Mouse (Mus musculus): ENCODE results near the gene Shkbp1. TPM values are rescaled to one million over a fixed set of nuclear protein-coding genes. Genes with fewer than 3 reads are reported as not detected.
A peak's percentile ranks its signal among the peaks of the same experiment; 100 is the strongest.

Shkbp1 gene
- total and polyA plus RNA-seq, 3 experiments = 4.6 to 20.2 (median 7.1) TPM

GRCm38 (mm10) chr7:27323001-27323400, 32.8 kb downstream of the Shkbp1 start:
- no peaks in the 10 kb centered on the region for H3K36me3 ChIP-seq (ENCODE audit: control insufficient read depth, insufficient read depth, low read length)
- no peak for DNase-seq
- peak overlapping the region; percentile 34 for H3K27ac ChIP-seq
- H3K79me2 ChIP-seq (replicated peaks; ENCODE audit: control insufficient read depth, insufficient read depth, low read length) = no peaks in the 10 kb centered on the region
- no peaks in the 10 kb centered on the region for H3K27me3 ChIP-seq (ENCODE audit: control insufficient read depth, insufficient read depth, low read length)
- WGBS = 94% methylated on average over 5 of the region's 5 CpGs
- intact Hi-C loops (cut with DNase I) = no loop called here
- H3K9ac ChIP-seq (ENCODE audit: low read depth, low read length) = no peak overlapping the region
- no peak for TF ChIP-seq POLR2A (IDR thresholded peaks at IDR 0.05; ENCODE audit: insufficient read depth, low read depth, low read length)
- no peak for TF ChIP-seq CTCF (IDR thresholded peaks at IDR 0.05)
- no peak for TF ChIP-seq EP300 (IDR thresholded peaks at IDR 0.05; ENCODE audit: insufficient read depth, low read depth, low read length)
- H3K4me1 ChIP-seq (ENCODE audit: control insufficient read depth, insufficient read depth, low read length) = peaks cover 10% of the 10 kb centered on the region
- H3K4me3 ChIP-seq = no peak overlapping the region

DNA sequence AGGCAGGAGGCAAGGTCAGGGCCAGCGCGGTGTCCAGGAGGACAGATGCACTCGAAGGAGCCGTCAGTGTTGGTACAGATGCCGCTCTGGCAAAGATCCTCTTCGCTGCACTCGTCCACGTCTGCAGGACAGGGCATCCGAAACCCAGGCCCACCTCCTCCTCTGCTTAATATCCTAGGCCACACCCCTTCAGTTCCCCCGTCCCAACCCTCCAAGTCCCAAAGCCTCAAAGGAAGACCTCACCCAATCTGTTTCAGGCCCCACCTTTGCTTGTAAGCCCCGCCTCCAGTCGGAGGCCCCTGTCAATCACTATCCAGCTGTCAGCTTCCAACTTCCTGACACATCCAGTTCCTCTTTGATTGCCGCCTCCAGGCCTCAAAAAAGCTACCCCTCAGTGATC, 33.5 kb downstream of the Shkbp1 start:
- intact Hi-C loops (cut with DNase I) = no loop called here
- Histone ChIP-seq H3K27me3 (ENCODE audit: control insufficient read depth, insufficient read depth, low read length) (no peaks in the 10 kb centered on the region), H3K4me3 (peak overlapping the region; percentile 20; the same call in 1 of the 2 replicates), H3K27ac (peak overlapping the region; percentile 60), H3K9ac (ENCODE audit: low read depth, low read length) (peak overlapping the region; percentile 40), H3K4me1 (ENCODE audit: control insufficient read depth, insufficient read depth, low read length) (peaks cover 9% of the 10 kb centered on the region), H3K36me3 (ENCODE audit: control insufficient read depth, insufficient read depth, low read length) (no peaks in the 10 kb centered on the region), H3K79me2 (replicated peaks; ENCODE audit: control insufficient read depth, insufficient read depth, low read length) (no peaks in the 10 kb centered on the region)
- WGBS = 30% methylated on average over 13 of the region's 13 CpGs
- 0 out of 2 replicates have a peak, but pooled peaks have one; percentile 19 for TF ChIP-seq POLR2A (IDR thresholded peaks at IDR 0.05; ENCODE audit: insufficient read depth, low read depth, low read length)
- no peak for TF ChIP-seq CTCF (IDR thresholded peaks at IDR 0.05)
- peak; percentile 58 to 60 for DNase-seq

GRCm38 (mm10) chr7:27319411-27319810, 36.4 kb downstream of the Shkbp1 start:
- Histone ChIP-seq H3K79me2 (replicated peaks; ENCODE audit: control insufficient read depth, insufficient read depth, low read length) (no peaks in the 10 kb centered on the region), H3K27me3 (ENCODE audit: control insufficient read depth, insufficient read depth, low read length) (no peaks in the 10 kb centered on the region), H3K27ac (no peak overlapping the region), H3K36me3 (ENCODE audit: control insufficient read depth, insufficient read depth, low read length) (no peaks in the 10 kb centered on the region), H3K4me3 (no peak overlapping the region), H3K4me1 (ENCODE audit: control insufficient read depth, insufficient read depth, low read length) (peaks cover 4% of the 10 kb centered on the region), H3K9ac (ENCODE audit: low read depth, low read length) (no peak overlapping the region)
- intact Hi-C loops (cut with DNase I) = no loop called here
- TF ChIP-seq POLR2A (IDR thresholded peaks at IDR 0.05; ENCODE audit: insufficient read depth, low read depth, low read length) (no peak), EP300 (IDR thresholded peaks at IDR 0.05; ENCODE audit: insufficient read depth, low read depth, low read length) (no peak), CTCF (IDR thresholded peaks at IDR 0.05) (no peak)
- no peak for DNase-seq
- 88% methylated on average over 22 of the region's 22 CpGs for WGBS

- 55% methylated on average over 7 of the region's 7 CpGs for WGBS
- no peaks in the 10 kb centered on the region for H3K27me3 ChIP-seq (ENCODE audit: control insufficient read depth, insufficient read depth, low read length)
Observed at GRCm38 (mm10) chr7:27315958-27316357, 39.9 kb downstream of the Shkbp1 start.

DNA sequence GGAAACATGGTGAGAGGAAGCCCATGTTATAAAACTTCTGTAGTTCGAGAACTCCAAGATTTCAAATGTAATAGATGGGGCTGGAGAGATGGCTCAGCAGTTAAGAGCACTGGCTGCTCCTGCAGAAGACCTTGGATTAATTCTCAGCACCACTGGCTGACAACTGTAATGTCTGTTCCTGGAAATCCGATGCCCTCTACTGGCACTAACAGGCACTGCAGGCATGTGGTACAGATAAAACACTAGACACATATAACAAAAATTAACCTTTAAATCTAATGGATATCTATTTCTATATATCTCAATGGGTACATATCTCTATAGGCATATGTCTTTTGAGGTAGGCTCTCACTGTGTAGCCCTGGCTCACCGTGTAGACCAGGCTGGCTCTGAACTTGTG, 41.4 kb downstream of the Shkbp1 start:
- H3K36me3 ChIP-seq (ENCODE audit: control insufficient read depth, insufficient read depth, low read length) = no peaks in the 10 kb centered on the region
- no peak for TF ChIP-seq POLR2A (IDR thresholded peaks at IDR 0.05; ENCODE audit: insufficient read depth, low read depth, low read length)
- peak; percentile 57 for TF ChIP-seq CTCF (IDR thresholded peaks at IDR 0.05)
- no peak overlapping the region for H3K9ac ChIP-seq (ENCODE audit: low read depth, low read length)
- no peak overlapping the region for H3K27ac ChIP-seq
- H3K27me3 ChIP-seq (ENCODE audit: control insufficient read depth, insufficient read depth, low read length) = no peaks in the 10 kb centered on the region
- 93% methylated on average over 3 of the region's 3 CpGs for WGBS
- DNase-seq = no peak
- intact Hi-C loops (cut with DNase I) = no loop called here
- no peak overlapping the region for H3K4me3 ChIP-seq
- H3K79me2 ChIP-seq (replicated peaks; ENCODE audit: control insufficient read depth, insufficient read depth, low read length) = no peaks in the 10 kb centered on the region
- peaks cover 4% of the 10 kb centered on the region for H3K4me1 ChIP-seq (ENCODE audit: control insufficient read depth, insufficient read depth, low read length)

More at GRCm38 (mm10) chr7:27315958-27316357, 39.9 kb downstream of the Shkbp1 start:
- DNase-seq = peak; percentile 57 to 76
- Histone ChIP-seq H3K27ac (no peak overlapping the region), H3K79me2 (replicated peaks; ENCODE audit: control insufficient read depth, insufficient read depth, low read length) (no peaks in the 10 kb centered on the region), H3K4me3 (no peak overlapping the region), H3K9ac (ENCODE audit: low read depth, low read length) (no peak overlapping the region), H3K4me1 (ENCODE audit: control insufficient read depth, insufficient read depth, low read length) (peaks cover under 1% of the 10 kb centered on the region), H3K36me3 (ENCODE audit: control insufficient read depth, insufficient read depth, low read length) (no peaks in the 10 kb centered on the region)
- TF ChIP-seq EP300 (IDR thresholded peaks at IDR 0.05; ENCODE audit: insufficient read depth, low read depth, low read length) = no peak
- TF ChIP-seq CTCF (IDR thresholded peaks at IDR 0.05) = no peak
- no peak for TF ChIP-seq POLR2A (IDR thresholded peaks at IDR 0.05; ENCODE audit: insufficient read depth, low read depth, low read length)
- intact Hi-C loops (cut with DNase I) = no loop called here

- peaks cover 7% of the 10 kb centered on the region for H3K4me1 ChIP-seq (ENCODE audit: control insufficient read depth, insufficient read depth, low read length)
- H3K36me3 ChIP-seq (ENCODE audit: control insufficient read depth, insufficient read depth, low read length) = peaks cover 5% of the 10 kb centered on the region; the same call in 1 of the 2 replicates
- H3K79me2 ChIP-seq (replicated peaks; ENCODE audit: control insufficient read depth, insufficient read depth, low read length) = no peaks in the 10 kb centered on the region
- no peak for DNase-seq
- no peak overlapping the region for H3K9ac ChIP-seq (ENCODE audit: low read depth, low read length)
- H3K27ac ChIP-seq = no peak overlapping the region
- no peak overlapping the region for H3K4me3 ChIP-seq
- no peaks in the 10 kb centered on the region for H3K27me3 ChIP-seq (ENCODE audit: control insufficient read depth, insufficient read depth, low read length)
- WGBS = 86% methylated on average over 12 of the region's 12 CpGs
- no peak for TF ChIP-seq EP300 (IDR thresholded peaks at IDR 0.05; ENCODE audit: insufficient read depth, low read depth, low read length)
- no peak for TF ChIP-seq POLR2A (IDR thresholded peaks at IDR 0.05; ENCODE audit: insufficient read depth, low read depth, low read length)
- TF ChIP-seq CTCF (IDR thresholded peaks at IDR 0.05) = no peak
- intact Hi-C loops (cut with DNase I) = no loop called here
Observed at GRCm38 (mm10) chr7:27311651-27312284, 44.1 kb downstream of the Shkbp1 start.

Data from heart, adult 2 months (tissue).